Mouse (Mus musculus): ENCODE results near the gene Samd8.

DNA sequence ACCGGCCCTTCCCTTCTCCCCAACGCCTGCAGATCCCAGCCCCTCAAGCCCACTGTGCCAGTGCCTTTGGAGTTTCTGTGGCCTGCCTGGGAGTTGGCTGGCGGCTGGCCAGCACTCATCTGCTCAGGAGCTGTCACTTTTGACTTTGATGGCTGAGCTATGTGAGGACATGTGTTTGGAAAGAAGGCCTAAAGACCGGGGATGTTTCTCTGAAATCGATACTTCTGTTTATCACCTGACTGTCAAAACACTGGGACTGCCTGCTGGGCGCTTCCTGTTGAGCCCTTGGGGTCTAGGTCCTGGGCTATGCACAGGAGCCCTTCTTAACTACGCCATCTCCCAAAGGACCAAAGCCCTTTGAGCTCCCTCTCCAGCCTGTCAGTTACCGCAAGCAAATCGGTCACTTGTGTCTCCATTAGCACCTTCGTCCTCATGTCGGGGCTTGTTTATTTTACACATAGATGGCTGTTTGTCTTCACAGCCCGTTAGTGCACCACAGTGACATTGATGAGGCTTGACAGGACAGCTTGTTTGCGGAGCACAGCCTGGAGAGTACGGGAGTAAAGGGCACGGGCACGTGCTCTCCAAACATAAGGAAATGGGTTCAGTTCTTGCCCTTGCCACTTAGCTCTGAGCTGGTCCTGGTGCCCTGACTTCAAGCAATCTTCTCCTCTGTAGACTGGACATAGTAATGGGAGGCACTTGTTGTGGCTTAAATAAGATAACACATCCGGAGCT, 30.5 kb upstream of the Samd8 start:
- TF ChIP-seq CTCF (IDR thresholded peaks at IDR 0.05; ENCODE audit: low read depth, low read length), result no peak
- TF ChIP-seq POLR2A (IDR thresholded peaks at IDR 0.05; ENCODE audit: extremely low read depth, insufficient read depth, low read length), result no peak
